Mouse (Mus musculus): ENCODE data around the gene Jak2.

GRCm38 (mm10) chr19:29287863-29288262 is 36.2 kb downstream of the Jak2 start:
- no peak for TF ChIP-seq CTCF (IDR thresholded peaks at IDR 0.05; ENCODE audit: extremely low read depth, insufficient read depth, insufficient read length, insufficient replicate concordance)
- no peak for TF ChIP-seq POLR2A (IDR thresholded peaks at IDR 0.05; ENCODE audit: low read depth, low read length)
